Mouse (Mus musculus) intestine, embryonic 16.5 days (tissue): Measurements from ENCODE around the gene Tbc1d4. TPM values are rescaled to one million over a fixed set of nuclear protein-coding genes. Genes with fewer than 3 reads are reported as not detected.

Source experiments
- ATAC-seq: fragments of 200-750 bp; cut with Nextera tagmentation; 2 replicates; pipeline ENCODE4 v1.8.0; 2017; ENCODE audit warnings: moderate TSS enrichment, moderate library complexity
- H3K27ac ChIP-seq: fragments of 300-500 bp; sonication (generic); 2 replicates; pipeline ENCODE4 v1.5.1; 2014; ENCODE audit warnings: mild to moderate bottlenecking, low read length
- H3K27me3 ChIP-seq: fragments of 300-500 bp; sonication (generic); replicated peaks from 2 replicates; pipeline ENCODE4 v1.6.1; 2014; ENCODE audit warnings: low read length, control low read depth, mixed read lengths; ENCODE audit not compliant: control insufficient read depth, insufficient read depth
- H3K36me3 ChIP-seq: fragments of 300-500 bp; sonication (generic); 2 replicates; pipeline ENCODE4 v1.6.1; 2014; ENCODE audit warnings: low read length, control low read depth; ENCODE audit not compliant: control insufficient read depth, insufficient read depth
- H3K4me1 ChIP-seq: fragments of 300-500 bp; sonication (generic); 2 replicates; pipeline ENCODE4 v1.6.1; 2014; ENCODE audit warnings: low read length, control low read depth, mixed read lengths; ENCODE audit not compliant: control insufficient read depth, insufficient read depth
- H3K4me2 ChIP-seq: fragments of 300-500 bp; sonication (generic); 2 replicates; pipeline ENCODE4 v1.6.1; 2014; ENCODE audit warnings: low read depth, low read length, control low read depth
- H3K4me3 ChIP-seq: fragments of 300-500 bp; sonication (generic); 2 replicates; pipeline ENCODE4 v1.5.1; 2014; ENCODE audit warnings: mild to moderate bottlenecking, low read length
- H3K9ac ChIP-seq: fragments of 300-500 bp; sonication (generic); 2 replicates; pipeline ENCODE4 v1.6.1; 2014; ENCODE audit warnings: low read depth, low read length
- H3K9me3 ChIP-seq: fragments of 300-500 bp; sonication (generic); 2 replicates; pipeline ENCODE4 v1.6.1; 2016; ENCODE audit warnings: low read length, control low read depth; ENCODE audit not compliant: control insufficient read depth
- WGBS: fragments of 180-500 bp; shearing (Covaris S2); extraction: QIAGEN DNeasy Blood & Tissue Kit; methylation state at CpG from one replicate; pipeline ENCODE4 v1.1.7; 2014; 5-methylcytosine and 5-hydroxymethylcytosine counted together
- polyA plus RNA-seq: library from polyadenylated mRNA; unstranded; fragments of >200 nt; fragmentation: Nextera tagmentation; extraction: Ambion mirVana; gene quantifications from 2 replicates; pipeline ENCODE4 v1.2.1, GENCODE M21; 2015

The Tbc1d4 gene
- 6.5 and 8.4 TPM in 2 replicates for polyA plus RNA-seq

DNA sequence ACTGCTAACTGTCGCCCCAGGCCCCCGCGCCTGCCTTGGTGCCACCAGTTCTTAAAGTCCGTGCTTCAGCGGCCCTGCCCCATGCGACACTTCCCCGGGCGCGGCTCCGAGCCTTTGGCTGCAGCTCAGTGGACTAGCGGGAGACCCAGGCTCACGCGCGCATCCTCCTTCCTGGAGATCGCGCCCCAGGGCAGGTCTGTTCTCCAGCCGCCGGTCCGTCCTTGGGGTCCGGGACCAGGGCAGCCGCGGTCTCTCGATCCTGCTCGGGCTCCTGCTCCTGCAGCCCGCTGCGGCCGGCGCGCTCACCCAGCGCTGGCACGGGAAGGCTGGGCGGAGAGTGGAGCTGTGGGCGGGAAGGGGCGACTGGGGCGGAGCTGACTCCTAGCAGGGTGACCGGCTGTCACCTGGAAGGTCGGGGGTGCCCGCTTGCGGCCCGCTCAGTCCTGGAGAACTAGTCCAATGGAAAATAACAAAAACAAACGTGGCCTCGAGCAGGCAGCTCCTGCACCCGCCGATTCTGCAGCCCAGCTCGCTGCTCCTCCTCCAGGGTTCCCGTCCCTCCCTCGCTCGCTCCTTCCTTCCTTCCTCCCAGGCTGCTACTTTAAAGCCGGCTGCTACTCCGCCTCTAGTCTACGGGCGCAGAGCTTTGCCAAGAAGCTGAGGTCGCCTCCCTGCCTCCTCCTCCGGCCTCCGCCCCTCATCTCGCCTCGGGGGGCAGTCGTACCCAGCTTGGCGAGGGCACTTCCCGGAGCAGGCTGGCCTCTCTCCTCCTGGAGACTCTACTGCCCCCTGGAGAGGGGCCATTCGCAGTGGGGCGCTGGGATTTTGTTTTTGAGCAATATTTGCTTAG is at the start of gene Tbc1d4:
Gene Tbc1d4, minus strand, starts transcription at position 673 of the 850 bp plus-strand sequence.
- ATAC-seq, result peak; percentile 97
- Histone ChIP-seq H3K9ac (peak within 1 kb of the TSS; percentile 80), H3K4me3 (peak within 1 kb of the TSS; percentile 94), H3K27ac (peak within 1 kb of the TSS; percentile 60), H3K36me3 (no peaks in the 10 kb centered on the region), H3K9me3 (no peaks in the 10 kb centered on the region), H3K4me1 (no peaks in the 10 kb centered on the region; the same call in 1 of the 2 replicates), H3K4me2 (peak within 1 kb of the TSS; percentile 100), H3K27me3 (no peaks in the 10 kb centered on the region)
- under 1% methylated on average over 62 of the region's 62 CpGs for WGBS

DNA sequence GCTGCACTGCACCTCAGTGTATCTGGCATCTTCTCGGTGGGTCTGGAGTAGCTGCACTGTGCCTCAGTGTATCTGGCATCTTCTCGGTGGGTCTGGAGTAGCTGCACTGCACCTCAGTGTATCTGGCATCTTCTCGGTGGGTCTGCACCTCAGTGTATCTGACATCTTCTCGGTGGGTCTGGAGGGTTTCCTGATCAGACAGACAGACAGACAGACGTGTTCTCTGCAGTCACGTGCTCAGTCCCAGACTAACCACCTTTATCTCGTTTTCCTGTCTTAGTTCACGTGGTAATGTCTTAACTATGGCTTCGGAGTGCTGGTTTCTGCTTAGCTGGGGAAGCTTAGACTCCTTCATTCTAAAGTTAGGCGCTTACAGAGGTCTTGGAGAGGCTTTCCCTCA is 47.3 kb upstream of the Tbc1d4 start:
- ATAC-seq, result no peak
- 82% methylated on average over 10 of the region's 10 CpGs for WGBS
- H3K4me1 ChIP-seq, result no peaks in the 10 kb centered on the region
- H3K9me3 ChIP-seq, result no peaks in the 10 kb centered on the region
- H3K27ac ChIP-seq, result no peak overlapping the region
- no peak overlapping the region for H3K4me2 ChIP-seq
- H3K9ac ChIP-seq, result no peak overlapping the region
- H3K27me3 ChIP-seq, result no peaks in the 10 kb centered on the region
- H3K4me3 ChIP-seq, result no peak overlapping the region
- no peaks in the 10 kb centered on the region for H3K36me3 ChIP-seq

DNA sequence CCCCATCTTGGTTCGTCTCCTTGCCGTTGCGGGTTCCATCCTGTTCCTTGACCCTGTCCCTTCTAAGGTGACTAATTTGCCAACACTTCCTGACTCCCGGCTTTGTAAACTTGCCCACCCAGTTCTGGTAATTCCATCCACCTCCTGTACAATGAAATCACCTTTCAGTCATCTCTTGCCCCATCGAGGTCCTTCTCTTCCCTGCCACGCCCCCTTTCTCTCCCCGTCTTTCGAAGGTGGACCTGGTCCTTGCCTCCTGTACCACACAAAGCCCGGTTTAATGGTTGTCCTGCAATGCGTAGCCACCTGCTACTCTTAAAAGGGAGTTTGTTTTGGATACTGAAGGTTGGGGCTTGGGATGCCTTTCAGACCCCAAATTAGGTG is 45.5 kb upstream of the Tbc1d4 start:
- H3K27ac ChIP-seq, result no peak overlapping the region
- ATAC-seq, result peak; percentile 25

DNA sequence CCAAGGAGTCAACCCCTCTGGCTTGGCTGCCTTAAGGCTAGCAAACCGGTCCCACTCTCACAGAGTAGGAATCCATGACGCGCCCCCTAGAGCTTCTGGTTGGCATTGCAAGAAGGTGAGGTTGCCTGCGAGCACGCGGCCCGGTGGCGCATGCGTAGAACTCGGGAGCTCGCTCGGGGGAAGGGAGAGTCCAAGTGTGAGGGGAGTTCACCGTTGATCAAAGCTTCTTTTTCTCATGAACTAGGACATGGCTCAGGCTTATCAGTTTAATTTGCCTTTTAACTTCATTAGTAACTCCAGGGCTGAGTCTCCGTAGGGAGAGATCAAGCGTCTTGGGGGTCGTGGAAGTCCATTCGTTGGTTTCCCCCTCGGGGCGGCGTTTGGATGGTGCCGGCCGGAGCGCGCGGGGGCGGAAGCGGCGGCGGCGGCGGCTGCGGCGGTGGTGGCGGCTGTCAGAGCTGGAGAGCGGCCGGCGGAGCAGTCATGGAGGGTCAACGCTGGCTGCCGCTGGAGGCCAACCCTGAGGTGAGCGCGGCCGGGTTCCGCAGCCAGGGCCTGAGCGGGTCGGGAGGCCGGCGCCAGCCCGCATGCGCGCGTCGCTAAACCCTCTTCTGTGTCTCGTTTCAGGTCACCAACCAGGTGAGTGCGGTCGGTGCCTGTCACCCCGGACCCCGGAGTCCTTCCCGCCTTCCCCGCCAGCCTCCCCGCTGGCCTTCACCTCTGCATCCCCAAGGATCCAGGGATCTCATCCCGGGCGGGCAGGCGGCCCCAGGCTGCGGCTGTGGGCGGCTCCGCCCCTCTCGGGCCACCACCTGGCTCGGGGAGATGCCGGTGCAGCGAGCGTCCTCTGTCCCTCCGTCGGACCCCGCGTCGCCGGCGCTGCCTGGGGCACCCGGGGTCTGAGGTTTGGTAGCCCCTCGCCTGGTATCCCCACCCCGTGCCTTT is 44.9 kb upstream of the Tbc1d4 start, which contains the start of gene Uchl3:
Gene Uchl3, plus strand, starts transcription at position 387 of the 945 bp plus-strand sequence.
- peak within 1 kb of the TSS; percentile 99 for H3K4me3 ChIP-seq
- no peaks in the 10 kb centered on the region for H3K36me3 ChIP-seq
- peak within 1 kb of the TSS; percentile 54 for H3K27ac ChIP-seq
- no peaks in the 10 kb centered on the region for H3K27me3 ChIP-seq
- under 1% methylated on average over 81 of the region's 81 CpGs for WGBS
- no peaks in the 10 kb centered on the region for H3K4me1 ChIP-seq
- ATAC-seq, result peak; percentile 92
- H3K9ac ChIP-seq, result peak within 1 kb of the TSS; percentile 91
- H3K4me2 ChIP-seq, result peak within 1 kb of the TSS; percentile 67
- no peaks in the 10 kb centered on the region for H3K9me3 ChIP-seq

More for the DNA sequence above, 45.5 kb upstream of the Tbc1d4 start:
- peak overlapping the region; percentile 91 for H3K9ac ChIP-seq
- peak overlapping the region; percentile 67 for H3K4me2 ChIP-seq
- H3K4me3 ChIP-seq, result peak overlapping the region; percentile 99
- no peaks in the 10 kb centered on the region for H3K9me3 ChIP-seq
- H3K36me3 ChIP-seq, result no peaks in the 10 kb centered on the region
- 0% methylated on average over 10 of the region's 10 CpGs for WGBS
- H3K4me1 ChIP-seq, result no peaks in the 10 kb centered on the region
- H3K27me3 ChIP-seq, result no peaks in the 10 kb centered on the region

DNA sequence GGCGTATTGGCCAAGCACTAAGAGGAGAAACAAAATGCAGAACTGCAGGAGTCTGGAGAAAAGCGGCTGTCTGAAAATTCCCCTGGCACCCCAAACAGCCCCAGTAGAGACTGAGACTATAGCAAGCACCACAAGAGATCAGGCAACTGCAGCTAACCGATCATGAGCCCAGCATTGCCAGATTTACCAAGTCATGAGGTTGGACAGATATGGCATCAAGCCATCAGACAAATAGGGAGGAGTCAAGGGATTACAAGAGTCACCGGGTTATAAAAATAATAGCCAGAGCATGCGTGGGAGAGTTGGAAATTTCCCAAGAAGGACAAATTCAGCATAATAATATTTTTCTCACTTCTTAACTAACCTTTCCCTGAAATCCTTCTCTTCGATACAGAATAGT is 43.6 kb upstream of the Tbc1d4 start:
- H3K4me3 ChIP-seq, result no peak overlapping the region
- no peaks in the 10 kb centered on the region for H3K27me3 ChIP-seq
- H3K4me1 ChIP-seq, result no peaks in the 10 kb centered on the region
- no peaks in the 10 kb centered on the region for H3K9me3 ChIP-seq
- H3K27ac ChIP-seq, result no peak overlapping the region
- no peak for ATAC-seq
- no peak overlapping the region for H3K9ac ChIP-seq
- WGBS, result 92% methylated on average over 6 of the region's 6 CpGs
- no peak overlapping the region for H3K4me2 ChIP-seq
- H3K36me3 ChIP-seq, result no peaks in the 10 kb centered on the region

DNA sequence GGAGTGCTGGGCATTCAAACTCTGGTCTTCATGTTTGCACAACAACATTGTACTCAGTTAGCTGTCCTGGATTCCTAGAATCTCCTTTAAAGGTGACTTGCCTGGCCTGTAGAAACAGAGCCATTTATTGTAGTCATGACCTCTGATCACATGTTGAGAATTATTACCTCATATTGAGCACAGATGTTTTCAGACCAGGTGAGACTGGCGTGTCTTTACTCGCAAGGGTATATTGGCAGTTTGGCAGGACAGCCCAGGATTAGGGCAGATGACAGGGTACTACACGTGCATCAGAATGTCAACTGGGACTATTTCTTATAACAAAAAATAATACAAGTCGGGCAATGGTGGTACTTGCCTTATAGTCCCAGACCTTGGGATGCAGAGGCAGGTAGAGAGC is 41.6 kb upstream of the Tbc1d4 start:
- Histone ChIP-seq H3K9ac (no peak overlapping the region), H3K27ac (no peak overlapping the region), H3K36me3 (no peaks in the 10 kb centered on the region), H3K4me3 (no peak overlapping the region), H3K4me1 (no peaks in the 10 kb centered on the region), H3K9me3 (no peaks in the 10 kb centered on the region), H3K27me3 (no peaks in the 10 kb centered on the region), H3K4me2 (no peak overlapping the region)
- ATAC-seq, result no peak
- WGBS, result 82% methylated on average over 4 of the region's 4 CpGs

DNA sequence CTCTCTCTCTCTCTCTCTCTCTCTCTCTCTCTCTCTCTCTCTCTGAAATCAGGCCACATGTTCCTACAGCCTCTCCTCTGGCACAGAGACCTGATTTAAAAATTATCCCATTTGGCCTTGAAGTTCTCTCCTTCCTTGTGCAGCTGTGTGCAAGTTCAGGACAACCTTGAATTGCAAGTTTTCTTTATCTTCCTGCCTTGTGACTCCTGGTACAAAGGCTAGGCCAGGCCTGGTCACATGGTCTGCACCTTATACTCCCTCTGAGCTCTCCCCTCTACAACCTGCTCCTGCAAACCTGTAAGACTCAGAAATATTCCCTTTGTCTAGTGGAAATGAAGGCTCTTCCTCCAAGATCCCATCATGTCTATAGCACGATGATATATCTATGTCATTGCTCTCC is 36.0 kb upstream of the Tbc1d4 start:
- Histone ChIP-seq H3K27me3 (no peaks in the 10 kb centered on the region), H3K9me3 (no peaks in the 10 kb centered on the region), H3K4me1 (no peaks in the 10 kb centered on the region), H3K4me2 (no peak overlapping the region), H3K4me3 (no peak overlapping the region), H3K27ac (no peak overlapping the region; the same call in 1 of the 2 replicates), H3K36me3 (no peaks in the 10 kb centered on the region), H3K9ac (no peak overlapping the region)
- WGBS, result 91% methylated on average over 1 of the region's 1 CpGs
- ATAC-seq, result peak; percentile 79

DNA sequence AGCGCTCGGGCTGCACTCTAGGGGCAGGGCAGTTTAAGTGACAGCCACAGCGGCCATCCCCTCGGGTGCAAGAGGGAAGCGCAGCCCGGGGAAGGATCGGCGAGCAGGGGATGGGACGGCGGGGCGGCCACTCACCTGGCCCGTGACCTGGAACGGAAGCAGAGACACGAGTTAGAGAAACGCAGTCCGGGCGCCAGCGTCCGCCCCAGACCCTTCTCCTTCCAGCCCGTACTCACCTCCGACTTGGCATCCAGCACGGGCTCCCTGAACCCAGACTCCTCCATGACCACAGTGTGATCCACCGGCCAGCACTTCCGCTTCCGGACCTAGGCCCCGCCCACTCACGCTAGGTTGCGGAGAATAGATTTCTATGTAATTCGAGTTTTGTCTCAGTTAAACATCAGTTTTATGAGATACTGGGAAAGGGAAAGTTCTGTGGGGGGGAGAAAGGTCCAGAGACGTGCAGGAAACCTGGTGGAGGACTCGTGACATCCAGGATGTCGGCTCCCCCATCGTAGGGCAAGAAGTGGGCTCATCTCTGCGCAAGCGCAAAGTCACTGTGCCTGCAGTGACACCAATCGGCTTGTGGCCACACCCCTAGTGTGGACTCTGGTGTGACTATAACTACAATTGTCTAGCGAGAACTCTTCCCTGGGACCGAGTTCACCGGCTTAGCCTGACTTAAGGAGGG is 31.3 kb upstream of the Tbc1d4 start, which contains the start of gene Commd6:
Gene Commd6, minus strand, starts transcription at position 534 of the 691 bp plus-strand sequence.
- peak within 1 kb of the TSS; percentile 57 for H3K4me2 ChIP-seq
- H3K4me3 ChIP-seq, result peak within 1 kb of the TSS; percentile 74
- peak; percentile 98 for ATAC-seq
- WGBS, result under 1% methylated on average over 39 of the region's 39 CpGs
- peaks cover 7% of the 10 kb centered on the region; the same call in 1 of the 2 replicates for H3K4me1 ChIP-seq
- H3K27me3 ChIP-seq, result no peaks in the 10 kb centered on the region
- H3K36me3 ChIP-seq, result no peaks in the 10 kb centered on the region
- no peaks in the 10 kb centered on the region for H3K9me3 ChIP-seq
- peak within 1 kb of the TSS; percentile 77 for H3K9ac ChIP-seq
- H3K27ac ChIP-seq, result peak within 1 kb of the TSS; percentile 85
